Mouse (Mus musculus) heart, embryonic 11.5 days (tissue): ENCODE measurements around the gene Rec114. TPM values are rescaled to one million over a fixed set of nuclear protein-coding genes. Genes with fewer than 3 reads are reported as not detected.

Experiments used
- ATAC-seq: fragments of 200-750 bp; cut with Nextera tagmentation; replicated peaks from 2 replicates; pipeline ENCODE4 v1.8.0; 2017; ENCODE audit warnings: moderate library complexity; ENCODE audit not compliant: insufficient number of reproducible peaks, low FRiP score, low TSS enrichment
- H3K27ac ChIP-seq: fragments of 300-500 bp; sonication (generic); 2 replicates; pipeline ENCODE4 v1.5.1; 2014; ENCODE audit warnings: mild to moderate bottlenecking, low read depth, low read length
- H3K27me3 ChIP-seq: fragments of 300-500 bp; sonication (generic); 2 replicates; pipeline ENCODE4 v1.6.1; 2014; ENCODE audit warnings: mild to moderate bottlenecking, low read length, mixed read lengths; ENCODE audit not compliant: control insufficient read depth, insufficient read depth
- H3K36me3 ChIP-seq: fragments of 300-500 bp; sonication (generic); 2 replicates; pipeline ENCODE4 v1.6.1; 2014; ENCODE audit warnings: mild to moderate bottlenecking, low read length, moderate library complexity, mixed read lengths; ENCODE audit not compliant: control insufficient read depth, insufficient read depth
- H3K4me1 ChIP-seq: fragments of 300-500 bp; sonication (generic); 2 replicates; pipeline ENCODE4 v1.6.1; 2014; ENCODE audit warnings: low read length; ENCODE audit not compliant: control insufficient read depth, insufficient read depth
- H3K4me2 ChIP-seq: fragments of 300-500 bp; sonication (generic); 2 replicates; pipeline ENCODE4 v1.6.1; 2014; ENCODE audit warnings: mild to moderate bottlenecking, moderate library complexity
- H3K4me3 ChIP-seq: fragments of 300-500 bp; sonication (generic); 2 replicates; pipeline ENCODE4 v1.5.1; 2014; ENCODE audit warnings: low read depth, low read length
- H3K9ac ChIP-seq: fragments of 300-500 bp; sonication (generic); 2 replicates; pipeline ENCODE4 v1.6.1; 2014; ENCODE audit warnings: mild to moderate bottlenecking, low read depth, low read length, moderate library complexity
- H3K9me3 ChIP-seq: fragments of 300-500 bp; sonication (generic); replicated peaks from 2 replicates; pipeline ENCODE4 v1.6.1; 2016; ENCODE audit warnings: low read length; ENCODE audit not compliant: control insufficient read depth
- WGBS: fragments of 180-500 bp; shearing (Covaris S2); extraction: QIAGEN DNeasy Blood & Tissue Kit; methylation state at CpG from one replicate; pipeline ENCODE4 v1.1.7; 2014; ENCODE audit not compliant: insufficient replicate concordance; 5-methylcytosine and 5-hydroxymethylcytosine counted together
- polyA plus RNA-seq: library from polyadenylated mRNA; unstranded; fragments of >200 nt; fragmentation: Nextera tagmentation; extraction: Ambion mirVana; gene quantifications from 2 replicates; pipeline ENCODE4 v1.2.1, GENCODE M21; 2014

Gene Rec114
- polyA plus RNA-seq, 1 experiment from 2014 or later: 15.5 TPM

GRCm38 (mm10) chr9:58707796-58708195 is 36.0 kb downstream of the Rec114 start:
- ATAC-seq: no peak
- Histone ChIP-seq H3K9ac (no peak overlapping the region), H3K36me3 (no peaks in the 10 kb centered on the region; the same call in 1 of the 2 replicates), H3K27ac (no peak overlapping the region), H3K27me3 (no peaks in the 10 kb centered on the region), H3K4me3 (no peak overlapping the region), H3K4me2 (no peak overlapping the region), H3K4me1 (no peaks in the 10 kb centered on the region), H3K9me3 (no peaks in the 10 kb centered on the region)
- WGBS: 69% methylated on average over 11 of the region's 11 CpGs

GRCm38 (mm10) chr9:58706024-58706423 is 37.7 kb downstream of the Rec114 start:
- no peak for ATAC-seq
- Histone ChIP-seq H3K27me3 (no peaks in the 10 kb centered on the region), H3K4me3 (no peak overlapping the region)

GRCm38 (mm10) chr9:58703766-58704165 is 40.0 kb downstream of the Rec114 start:
- Histone ChIP-seq H3K4me1 (no peaks in the 10 kb centered on the region), H3K36me3 (no peaks in the 10 kb centered on the region; the same call in 1 of the 2 replicates), H3K9ac (no peak overlapping the region), H3K27me3 (no peaks in the 10 kb centered on the region), H3K4me2 (no peak overlapping the region), H3K27ac (no peak overlapping the region), H3K9me3 (no peaks in the 10 kb centered on the region), H3K4me3 (no peak overlapping the region)
- ATAC-seq: no peak
- WGBS: 85% methylated on average over 7 of the region's 7 CpGs

More at GRCm38 (mm10) chr9:58706024-58706423, 37.7 kb downstream of the Rec114 start:
- WGBS: 79% methylated on average over 7 of the region's 7 CpGs
- H3K9me3 ChIP-seq: no peaks in the 10 kb centered on the region
- no peak overlapping the region for H3K9ac ChIP-seq
- H3K4me1 ChIP-seq: no peaks in the 10 kb centered on the region
- no peak overlapping the region for H3K4me2 ChIP-seq
- no peak overlapping the region for H3K27ac ChIP-seq
- H3K36me3 ChIP-seq: no peaks in the 10 kb centered on the region; the same call in 1 of the 2 replicates

GRCm38 (mm10) chr9:58701751-58702150 is 42.0 kb downstream of the Rec114 start:
- Histone ChIP-seq H3K4me2 (no peak overlapping the region), H3K36me3 (no peaks in the 10 kb centered on the region), H3K9ac (no peak overlapping the region), H3K9me3 (no peaks in the 10 kb centered on the region), H3K4me1 (no peaks in the 10 kb centered on the region), H3K27me3 (no peaks in the 10 kb centered on the region), H3K27ac (no peak overlapping the region), H3K4me3 (no peak overlapping the region)
- WGBS: 87% methylated on average over 2 of the region's 2 CpGs
- ATAC-seq: no peak

GRCm38 (mm10) chr9:58698486-58698885 is 45.3 kb downstream of the Rec114 start:
- ATAC-seq: no peak
- H3K9ac ChIP-seq: no peak overlapping the region
- WGBS: 91% methylated on average over 2 of the region's 2 CpGs
- no peak overlapping the region for H3K4me2 ChIP-seq
- no peaks in the 10 kb centered on the region for H3K36me3 ChIP-seq
- H3K4me1 ChIP-seq: no peaks in the 10 kb centered on the region
- H3K27ac ChIP-seq: no peak overlapping the region
- peaks cover 4% of the 10 kb centered on the region; the same call in 1 of the 2 replicates for H3K9me3 ChIP-seq
- H3K27me3 ChIP-seq: no peaks in the 10 kb centered on the region
- H3K4me3 ChIP-seq: no peak overlapping the region

GRCm38 (mm10) chr9:58691471-58691870 is 52.3 kb downstream of the Rec114 start:
- H3K4me1 ChIP-seq: peaks cover 5% of the 10 kb centered on the region; the same call in 1 of the 2 replicates
- WGBS: 63% methylated on average over 7 of the region's 7 CpGs
- no peaks in the 10 kb centered on the region for H3K36me3 ChIP-seq
- H3K27ac ChIP-seq: no peak overlapping the region
- ATAC-seq: no peak
- peaks cover 4% of the 10 kb centered on the region; the same call in 1 of the 2 replicates for H3K9me3 ChIP-seq
- H3K9ac ChIP-seq: no peak overlapping the region
- H3K4me3 ChIP-seq: no peak overlapping the region
- H3K4me2 ChIP-seq: no peak overlapping the region
- H3K27me3 ChIP-seq: no peaks in the 10 kb centered on the region

- no peaks in the 10 kb centered on the region for H3K27me3 ChIP-seq
- H3K9me3 ChIP-seq: peaks cover 4% of the 10 kb centered on the region; the same call in 1 of the 2 replicates
- ATAC-seq: no peak
- H3K4me2 ChIP-seq: no peak overlapping the region
- no peak overlapping the region for H3K9ac ChIP-seq
- H3K27ac ChIP-seq: no peak overlapping the region
- H3K4me1 ChIP-seq: peaks cover 5% of the 10 kb centered on the region; the same call in 1 of the 2 replicates
- H3K36me3 ChIP-seq: no peaks in the 10 kb centered on the region
- WGBS: 73% methylated on average over 4 of the region's 4 CpGs
- H3K4me3 ChIP-seq: no peak overlapping the region
Measured at GRCm38 (mm10) chr9:58690701-58691100, 53.1 kb downstream of the Rec114 start.

- Histone ChIP-seq H3K4me3 (no peak overlapping the region), H3K4me2 (no peak overlapping the region), H3K9ac (no peak overlapping the region), H3K9me3 (no peaks in the 10 kb centered on the region), H3K27me3 (no peaks in the 10 kb centered on the region), H3K36me3 (no peaks in the 10 kb centered on the region), H3K4me1 (peaks cover 5% of the 10 kb centered on the region; the same call in 1 of the 2 replicates), H3K27ac (no peak overlapping the region)
- 82% methylated on average over 4 of the region's 4 CpGs for WGBS
- ATAC-seq: no peak
Measured at GRCm38 (mm10) chr9:58688076-58688475, 55.7 kb downstream of the Rec114 start.

GRCm38 (mm10) chr9:58685290-58685689 is 58.5 kb downstream of the Rec114 start:
- no peak overlapping the region for H3K4me3 ChIP-seq
- no peak overlapping the region for H3K27ac ChIP-seq
- 69% methylated on average over 10 of the region's 10 CpGs for WGBS
- H3K9ac ChIP-seq: no peak overlapping the region
- no peak overlapping the region for H3K4me2 ChIP-seq
- no peaks in the 10 kb centered on the region for H3K9me3 ChIP-seq
- no peak for ATAC-seq
- H3K27me3 ChIP-seq: no peaks in the 10 kb centered on the region
- no peaks in the 10 kb centered on the region for H3K4me1 ChIP-seq
- no peaks in the 10 kb centered on the region for H3K36me3 ChIP-seq
